Mouse (Mus musculus): ENCODE measurements at regions not wholly inside any gene's neighbourhood (a gene's known extent, or its start where the extent isn't known, plus 50 kb on each side); places are given as distances from the start of the nearest gene placed in this dataset.

GRCm38 (mm10) chr7:130036235-130036634, 444.6 kb downstream of the Wdr11 start:
- DNase-seq (ENCODE audit: low spot score in 2 of 2): no peak

- DNase-seq (ENCODE audit: low spot score in 2 of 2): no peak
Observed at GRCm38 (mm10) chr7:130036845-130037572, 445.3 kb downstream of the Wdr11 start.

- DNase-seq (ENCODE audit: low spot score in 2 of 2): no peak
Observed at GRCm38 (mm10) chr7:130037573-130037925, 445.9 kb downstream of the Wdr11 start.

GRCm38 (mm10) chr7:130040596-130040995, 448.9 kb downstream of the Wdr11 start:
- DNase-seq (ENCODE audit: low spot score in 2 of 2): no peak

- no peak for DNase-seq (ENCODE audit: low spot score in 2 of 2)
Observed at GRCm38 (mm10) chr7:130041402-130041965, 449.8 kb downstream of the Wdr11 start.

GRCm38 (mm10) chr7:130042296-130042910, 450.7 kb downstream of the Wdr11 start:
- DNase-seq (ENCODE audit: low spot score in 2 of 2): no peak

- no peak for DNase-seq (ENCODE audit: low spot score in 2 of 2)
Observed at GRCm38 (mm10) chr7:130043397-130044234, 452.0 kb downstream of the Wdr11 start.

- no peak for DNase-seq (ENCODE audit: low spot score in 2 of 2)
Observed at GRCm38 (mm10) chr7:130044235-130044553, 452.5 kb downstream of the Wdr11 start.

- DNase-seq (ENCODE audit: low spot score in 2 of 2): no peak
Observed at GRCm38 (mm10) chr7:130044581-130044980, 452.9 kb downstream of the Wdr11 start.

GRCm38 (mm10) chr7:130046086-130046485, 454.4 kb downstream of the Wdr11 start:
- no peak for DNase-seq (ENCODE audit: low spot score in 2 of 2)

- no peak for DNase-seq (ENCODE audit: low spot score in 2 of 2)
Observed at GRCm38 (mm10) chr7:130047293-130048034, 455.8 kb downstream of the Wdr11 start.

- DNase-seq (ENCODE audit: low spot score in 2 of 2): no peak
Observed at GRCm38 (mm10) chr7:130048106-130048772, 456.6 kb downstream of the Wdr11 start.

GRCm38 (mm10) chr7:130049461-130049860, 457.8 kb downstream of the Wdr11 start:
- no peak for DNase-seq (ENCODE audit: low spot score in 2 of 2)

GRCm38 (mm10) chr7:130050120-130050519, 458.5 kb downstream of the Wdr11 start:
- no peak for DNase-seq (ENCODE audit: low spot score in 2 of 2)

- no peak for DNase-seq (ENCODE audit: low spot score in 2 of 2)
Observed at GRCm38 (mm10) chr7:130052376-130052775, 460.7 kb downstream of the Wdr11 start.

GRCm38 (mm10) chr7:130057708-130058107, 462.5 kb downstream of the Ate1 start:
- no peak for DNase-seq (ENCODE audit: low spot score in 2 of 2)

- DNase-seq (ENCODE audit: low spot score in 2 of 2): no peak
Observed at GRCm38 (mm10) chr7:130058267-130058666, 461.9 kb downstream of the Ate1 start.

GRCm38 (mm10) chr7:130059684-130060607, 460.2 kb downstream of the Ate1 start:
- DNase-seq (ENCODE audit: low spot score in 2 of 2): no peak

GRCm38 (mm10) chr7:130064500-130064899, 455.7 kb downstream of the Ate1 start:
- DNase-seq (ENCODE audit: low spot score in 2 of 2): no peak

- no peak for DNase-seq (ENCODE audit: low spot score in 2 of 2)
Observed at GRCm38 (mm10) chr7:130068316-130068715, 451.9 kb downstream of the Ate1 start.

Data from cerebellum, postnatal 4 days (tissue).